Mouse (Mus musculus) naive thymus-derived CD4-positive, alpha-beta T cell, adult 5 months (primary cell): Measurements from ENCODE around the gene 4933405O20Rik. TPM values are rescaled to one million over a fixed set of nuclear protein-coding genes. Genes with fewer than 3 reads are reported as not detected.

Experiments
- polyA plus RNA-seq: library from polyadenylated mRNA; unstranded; fragments of 100-300 nt; shearing (Covaris generic); gene quantifications from one replicate; pipeline ENCODE4 v1.2.1, GENCODE M21; 2017

4933405O20Rik gene
- polyA plus RNA-seq = not detected

DNA sequence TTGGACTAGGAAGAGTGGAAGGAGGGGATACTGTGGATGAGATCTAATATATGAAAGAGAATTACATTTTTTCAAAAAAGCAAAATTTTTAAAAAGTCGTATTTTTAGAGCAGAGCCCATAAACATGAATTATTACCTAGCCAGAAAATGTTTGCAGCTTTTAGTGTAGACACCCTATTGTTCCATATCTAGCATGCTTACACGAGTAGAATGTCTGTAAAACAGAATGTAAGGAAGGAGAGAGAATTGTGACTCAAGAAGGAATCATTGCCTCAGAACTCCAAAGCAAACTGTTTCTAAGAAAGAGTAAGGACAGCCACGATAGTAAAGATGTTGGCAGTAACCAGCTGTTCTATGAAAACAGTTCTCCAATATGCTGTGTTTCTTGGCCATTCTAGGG lies at the start of gene 4933405O20Rik:
Gene 4933405O20Rik, plus strand, starts transcription at position 301 of the 400 bp plus-strand sequence.

